Mouse (Mus musculus): Measurements from ENCODE around the gene Tapbpl. TPM values are rescaled to one million over a fixed set of nuclear protein-coding genes. Genes with fewer than 3 reads are reported as not detected.
A peak's percentile ranks its signal among the peaks of the same experiment; 100 is the strongest.

The Tapbpl gene
- polyA plus RNA-seq, 1 experiment from 2014 or later = 4.2 TPM

- Histone ChIP-seq H3K27me3 (replicated peaks) (no peaks in the 10 kb centered on the region), H3K27ac (replicated peaks) (no peak overlapping the region), H3K4me1 (peaks cover 15% of the 10 kb centered on the region), H3K9me3 (no peaks in the 10 kb centered on the region), H3K4me3 (no peak overlapping the region), H3K4me2 (no peak overlapping the region), H3K9ac (no peak overlapping the region), H3K36me3 (no peaks in the 10 kb centered on the region)
- WGBS = 42% methylated on average over 6 of the region's 6 CpGs
- ATAC-seq (ENCODE audit: extremely low read depth, insufficient number of reproducible peaks, low FRiP score, low TSS enrichment) = no peak
Measured at GRCm38 (mm10) chr6:125238396-125238795, 6.7 kb upstream of the Tapbpl start.

- H3K4me3 ChIP-seq = no peak overlapping the region
- no peaks in the 10 kb centered on the region for H3K36me3 ChIP-seq
- H3K9me3 ChIP-seq = no peaks in the 10 kb centered on the region
- no peak overlapping the region for H3K9ac ChIP-seq
- WGBS = 78% methylated on average over 4 of the region's 4 CpGs
- H3K4me2 ChIP-seq = no peak overlapping the region
- no peak for ATAC-seq (ENCODE audit: extremely low read depth, insufficient number of reproducible peaks, low FRiP score, low TSS enrichment)
- no peak overlapping the region for H3K27ac ChIP-seq (replicated peaks)
- H3K4me1 ChIP-seq = peaks cover 21% of the 10 kb centered on the region
- no peaks in the 10 kb centered on the region for H3K27me3 ChIP-seq (replicated peaks)
Measured at GRCm38 (mm10) chr6:125237421-125237820, 5.8 kb upstream of the Tapbpl start.

- peaks cover 27% of the 10 kb centered on the region for H3K4me1 ChIP-seq
- no peak within 1 kb of the TSS for H3K4me2 ChIP-seq
- no peaks in the 10 kb centered on the region for H3K9me3 ChIP-seq
- no peak within 1 kb of the TSS for H3K4me3 ChIP-seq
- ATAC-seq (ENCODE audit: extremely low read depth, insufficient number of reproducible peaks, low FRiP score, low TSS enrichment) = no peak
- no peak within 1 kb of the TSS for H3K27ac ChIP-seq (replicated peaks)
- no peak within 1 kb of the TSS for H3K9ac ChIP-seq
- no peaks in the 10 kb centered on the region for H3K27me3 ChIP-seq (replicated peaks)
- 57% methylated on average over 6 of the region's 6 CpGs for WGBS
- H3K36me3 ChIP-seq = no peaks in the 10 kb centered on the region
Measured at GRCm38 (mm10) chr6:125236782-125237181, 5.1 kb upstream of the Tapbpl start, which contains the start of gene Cd27. TSS of gene Cd27 (minus strand) at chr6:125237010.

GRCm38 (mm10) chr6:125236341-125236740 lies 4.7 kb upstream of the Tapbpl start:
- H3K4me2 ChIP-seq = no peak overlapping the region

GRCm38 (mm10) chr6:125234520-125234828 lies 2.8 kb upstream of the Tapbpl start:
- ATAC-seq (ENCODE audit: extremely low read depth, insufficient number of reproducible peaks, low FRiP score, low TSS enrichment) = no peak
- Histone ChIP-seq H3K27ac (replicated peaks) (peak overlapping the region; percentile 61), H3K4me1 (peaks cover 36% of the 10 kb centered on the region), H3K4me2 (peak overlapping the region; percentile 3; the same call in 1 of the 2 replicates), H3K9me3 (no peaks in the 10 kb centered on the region), H3K9ac (peak overlapping the region; percentile 28; the same call in 1 of the 2 replicates), H3K4me3 (no peak overlapping the region), H3K27me3 (replicated peaks) (no peaks in the 10 kb centered on the region), H3K36me3 (no peaks in the 10 kb centered on the region)
- 47% methylated on average over 5 of the region's 5 CpGs for WGBS

More at GRCm38 (mm10) chr6:125236341-125236740, 4.7 kb upstream of the Tapbpl start:
- Histone ChIP-seq H3K4me1 (peaks cover 28% of the 10 kb centered on the region), H3K4me3 (no peak overlapping the region), H3K9me3 (no peaks in the 10 kb centered on the region), H3K27me3 (replicated peaks) (no peaks in the 10 kb centered on the region), H3K9ac (no peak overlapping the region), H3K36me3 (no peaks in the 10 kb centered on the region), H3K27ac (replicated peaks) (no peak overlapping the region)
- 77% methylated on average over 6 of the region's 6 CpGs for WGBS
- ATAC-seq (ENCODE audit: extremely low read depth, insufficient number of reproducible peaks, low FRiP score, low TSS enrichment) = no peak

- no peak for ATAC-seq (ENCODE audit: extremely low read depth, insufficient number of reproducible peaks, low FRiP score, low TSS enrichment)
- Histone ChIP-seq H3K27me3 (replicated peaks) (no peaks in the 10 kb centered on the region), H3K27ac (replicated peaks) (peak overlapping the region; percentile 61), H3K4me1 (peaks cover 36% of the 10 kb centered on the region), H3K4me3 (no peak overlapping the region), H3K36me3 (no peaks in the 10 kb centered on the region), H3K9ac (peak overlapping the region; percentile 37; the same call in 1 of the 2 replicates), H3K4me2 (peak overlapping the region; percentile 3; the same call in 1 of the 2 replicates), H3K9me3 (no peaks in the 10 kb centered on the region)
- 40% methylated on average over 7 of the region's 7 CpGs for WGBS
Measured at GRCm38 (mm10) chr6:125233816-125234519, 2.3 kb upstream of the Tapbpl start.

- Histone ChIP-seq H3K4me3 (no peak overlapping the region), H3K4me2 (peak overlapping the region; percentile 80), H3K27ac (replicated peaks) (peak overlapping the region; percentile 84), H3K9me3 (no peaks in the 10 kb centered on the region), H3K27me3 (replicated peaks) (no peaks in the 10 kb centered on the region), H3K9ac (peak overlapping the region; percentile 84; the same call in 1 of the 2 replicates), H3K36me3 (no peaks in the 10 kb centered on the region), H3K4me1 (peaks cover 36% of the 10 kb centered on the region)
- no peak for ATAC-seq (ENCODE audit: extremely low read depth, insufficient number of reproducible peaks, low FRiP score, low TSS enrichment)
- 60% methylated on average over 6 of the region's 6 CpGs for WGBS
Measured at GRCm38 (mm10) chr6:125232516-125232915, 856 bp upstream of the Tapbpl start.

GRCm38 (mm10) chr6:125232045-125232437 lies 381 bp upstream of the Tapbpl start:
- peaks cover 36% of the 10 kb centered on the region for H3K4me1 ChIP-seq
- H3K27ac ChIP-seq (replicated peaks) = peak overlapping the region; percentile 84
- H3K9ac ChIP-seq = peak overlapping the region; percentile 84
- no peaks in the 10 kb centered on the region for H3K27me3 ChIP-seq (replicated peaks)
- no peak for ATAC-seq (ENCODE audit: extremely low read depth, insufficient number of reproducible peaks, low FRiP score, low TSS enrichment)
- peak overlapping the region; percentile 80 for H3K4me2 ChIP-seq
- no peaks in the 10 kb centered on the region for H3K9me3 ChIP-seq
- H3K36me3 ChIP-seq = no peaks in the 10 kb centered on the region
- whole genome bisulfite sequencing = 43% methylated on average over 4 of the region's 4 CpGs
- peak overlapping the region; percentile 63 for H3K4me3 ChIP-seq

GRCm38 (mm10) chr6:125230571-125230970 lies 1.1 kb downstream of the Tapbpl start:
- no peak overlapping the region for H3K4me3 ChIP-seq
- no peaks in the 10 kb centered on the region for H3K27me3 ChIP-seq (replicated peaks)
- 53% methylated on average over 9 of the region's 9 CpGs for WGBS
- peaks cover 36% of the 10 kb centered on the region for H3K4me1 ChIP-seq
- H3K9me3 ChIP-seq = no peaks in the 10 kb centered on the region
- H3K36me3 ChIP-seq = 0 out of 2 replicates have a peak, but pooled peaks cover 2% of the 10 kb centered on the region
- no peak for ATAC-seq (ENCODE audit: extremely low read depth, insufficient number of reproducible peaks, low FRiP score, low TSS enrichment)
- H3K27ac ChIP-seq (replicated peaks) = 0 out of 2 replicates have a peak overlapping the region, but pooled peaks have one; percentile 36
- H3K4me2 ChIP-seq = peak overlapping the region; percentile 80
- peak overlapping the region; percentile 84 for H3K9ac ChIP-seq

GRCm38 (mm10) chr6:125225518-125226115 lies 6.0 kb downstream of the Tapbpl start:
- Histone ChIP-seq H3K4me3 (no peak overlapping the region), H3K27me3 (replicated peaks) (no peaks in the 10 kb centered on the region), H3K9me3 (no peaks in the 10 kb centered on the region), H3K4me1 (peaks cover 2% of the 10 kb centered on the region; the same call in 1 of the 2 replicates), H3K36me3 (0 out of 2 replicates have a peak, but pooled peaks cover 21% of the 10 kb centered on the region), H3K9ac (no peak overlapping the region), H3K27ac (replicated peaks) (no peak overlapping the region), H3K4me2 (no peak overlapping the region)
- WGBS = 67% methylated on average over 5 of the region's 5 CpGs
- ATAC-seq (ENCODE audit: extremely low read depth, insufficient number of reproducible peaks, low FRiP score, low TSS enrichment) = no peak

- H3K36me3 ChIP-seq = 0 out of 2 replicates have a peak, but pooled peaks cover 30% of the 10 kb centered on the region
- H3K27me3 ChIP-seq (replicated peaks) = no peaks in the 10 kb centered on the region; the same call in 1 of the 2 replicates
- ATAC-seq (ENCODE audit: extremely low read depth, insufficient number of reproducible peaks, low FRiP score, low TSS enrichment) = no peak
- H3K9ac ChIP-seq = no peak overlapping the region
- H3K27ac ChIP-seq (replicated peaks) = no peak overlapping the region
- WGBS = 65% methylated on average over 3 of the region's 3 CpGs
- H3K4me3 ChIP-seq = no peak overlapping the region
- no peaks in the 10 kb centered on the region for H3K4me1 ChIP-seq
- no peaks in the 10 kb centered on the region for H3K9me3 ChIP-seq
- no peak overlapping the region for H3K4me2 ChIP-seq
Measured at GRCm38 (mm10) chr6:125222577-125222976, 9.1 kb downstream of the Tapbpl start.

Data from heart, embryonic 13.5 days (tissue).